Mouse (Mus musculus) liver, embryonic 14.5 days (tissue): ENCODE data around the gene Hoxa3. TPM values are rescaled to one million over a fixed set of nuclear protein-coding genes. Genes with fewer than 3 reads are reported as not detected.

ENCODE experiments used
- ATAC-seq: fragments of 200-750 bp; cut with Nextera tagmentation; 2 replicates; pipeline ENCODE4 v1.8.0; 2017; ENCODE audit warnings: moderate number of reproducible peaks, mild to moderate bottlenecking, moderate library complexity; ENCODE audit not compliant: insufficient read depth
- DNase-seq, 3 experiments: peaks; one replicate each; pipeline ENCODE4 v3.0.0-alpha.2; 2012 to 2013; ENCODE audit warnings: low read depth in 3 of 3, low spot score in 3 of 3
- H3K27ac ChIP-seq: fragments of 300-500 bp; sonication (generic); 2 replicates; pipeline ENCODE4 v1.5.1; 2014; ENCODE audit warnings: moderate library complexity, mild to moderate bottlenecking, control low read depth, inconsistent platforms
- H3K27me3 ChIP-seq: fragments of 300-500 bp; sonication (generic); 2 replicates; pipeline ENCODE4 v1.6.1; 2014; ENCODE audit warnings: mild to moderate bottlenecking, low read length, moderate library complexity; ENCODE audit not compliant: control insufficient read depth, insufficient read depth
- H3K36me3 ChIP-seq: fragments of 300-500 bp; sonication (generic); replicated peaks from 2 replicates; pipeline ENCODE4 v1.6.1; 2014; ENCODE audit warnings: low read depth; ENCODE audit not compliant: control insufficient read depth, insufficient read depth
- H3K4me1 ChIP-seq, 2 experiments: fragments of 200-500 bp in 1 of 2; fragments of 300-500 bp in 1 of 2; sonication (generic) in 1 of 2; replicated peaks; 2 replicates each; pipeline ENCODE4 v1.6.1; 2012 to 2014; ENCODE audit warnings: antibody characterized with exemption in 1 of 2, inconsistent platforms in 1 of 2, low read length in 1 of 2; ENCODE audit not compliant: control insufficient read depth in 2 of 2, insufficient read depth in 2 of 2
- H3K4me2 ChIP-seq: fragments of 300-500 bp; sonication (generic); 2 replicates; pipeline ENCODE4 v1.6.1; 2014; ENCODE audit warnings: low read depth, mild to moderate bottlenecking, control low read depth, moderate library complexity
- H3K4me3 ChIP-seq, 2 experiments: fragments of 200-500 bp in 1 of 2; fragments of 300-500 bp in 1 of 2; sonication (generic) in 1 of 2; 2 replicates each; pipeline ENCODE4 v1.5.1; 2012 to 2014; ENCODE audit warnings: low read depth in 2 of 2, low read length in 2 of 2, mild to moderate bottlenecking in 2 of 2, control low read depth in 1 of 2, inconsistent platforms in 1 of 2, moderate library complexity in 1 of 2; ENCODE audit not compliant: insufficient read depth in 1 of 2
- H3K9ac ChIP-seq: fragments of 300-500 bp; sonication (generic); replicated peaks from 2 replicates; pipeline ENCODE4 v1.6.1; 2014; ENCODE audit warnings: mild to moderate bottlenecking, control low read depth, moderate library complexity
- H3K9me3 ChIP-seq: fragments of 300-500 bp; sonication (generic); 2 replicates; pipeline ENCODE4 v1.6.1; 2016; ENCODE audit warnings: low read length, mixed read lengths; ENCODE audit not compliant: control insufficient read depth
- CTCF ChIP-seq: IDR thresholded peaks from 2 replicates; pipeline ENCODE4 v1.5.1; 2016; ENCODE audit warnings: antibody characterized with exemption, low read depth, control low read depth
- EP300 ChIP-seq: IDR thresholded peaks from 2 replicates; pipeline ENCODE4 v1.6.1; 2016; ENCODE audit warnings: antibody characterized with exemption, low read depth
- WGBS: fragments of 180-500 bp; shearing (Covaris S2); extraction: QIAGEN DNeasy Blood & Tissue Kit; methylation state at CpG from one replicate; pipeline ENCODE4 v1.1.7; 2014; ENCODE audit not compliant: insufficient replicate concordance; 5-methylcytosine and 5-hydroxymethylcytosine counted together
- polyA plus RNA-seq, 2 experiments: library from polyadenylated mRNA; depleted of rRNA in 1 of 2; stranded (reverse) in 1 of 2; unstranded in 1 of 2; fragments of >200 nt; fragmentation: Nextera tagmentation in 1 of 2; extraction: Ambion mirVana in 1 of 2; gene quantifications; 2 replicates each; pipeline versions ENCODE4 v1.2.1 to v1.2.3; 2012 to 2014

Gene Hoxa3
- polyA plus RNA-seq, 2 experiments = 0.13 to 0.37 TPM

- Histone ChIP-seq H3K9me3 (no peaks in the 10 kb centered on the region), H3K4me2 (peak within 1 kb of the TSS; percentile 33), H3K27ac (no peak within 1 kb of the TSS), H3K4me3 (peak within 1 kb of the TSS; percentile 0 to 21; a peak in 2 of 4 replicates), H3K9ac (no peak within 1 kb of the TSS), H3K36me3 (no peaks in the 10 kb centered on the region), H3K27me3 (peaks cover 97% of the 10 kb centered on the region), H3K4me1 (no peaks in the 10 kb centered on the region; a peak in 1 of 4 replicates)
- TF ChIP-seq EP300 = no peak
- TF ChIP-seq CTCF = no peak
- DNase-seq (no peak), ATAC-seq (no peak)
- WGBS = 1% methylated on average over 25 of the region's 25 CpGs
Measured at GRCm38 (mm10) chr6:52164626-52165440, 48.3 kb downstream of the Hoxa3 start, which contains the start of gene Hoxa2. Gene Hoxa2, minus strand, starts transcription at chr6:52164831.

GRCm38 (mm10) chr6:52164051-52164625 lies 49.0 kb downstream of the Hoxa3 start:
- H3K4me1 ChIP-seq = no peaks in the 10 kb centered on the region; a peak in 1 of 4 replicates
- peaks cover 97% of the 10 kb centered on the region for H3K27me3 ChIP-seq
- DNase-seq = no peak
- no peak overlapping the region for H3K27ac ChIP-seq
- H3K4me3 ChIP-seq = peak overlapping the region; percentile 0 to 21; a peak in 2 of 4 replicates
- under 1% methylated on average over 39 of the region's 39 CpGs for WGBS
- H3K36me3 ChIP-seq = no peaks in the 10 kb centered on the region
- no peak for TF ChIP-seq CTCF
- TF ChIP-seq EP300 = no peak
- H3K9me3 ChIP-seq = no peaks in the 10 kb centered on the region
- peak overlapping the region; percentile 33 for H3K4me2 ChIP-seq
- H3K9ac ChIP-seq = no peak overlapping the region
- ATAC-seq = no peak

GRCm38 (mm10) chr6:52163366-52164031 lies 49.6 kb downstream of the Hoxa3 start:
- DNase-seq = no peak
- Histone ChIP-seq H3K27ac (no peak overlapping the region), H3K36me3 (no peaks in the 10 kb centered on the region), H3K4me2 (peak overlapping the region; percentile 18; the same call in 1 of the 2 replicates), H3K27me3 (peaks cover 98% of the 10 kb centered on the region), H3K4me1 (no peaks in the 10 kb centered on the region; a peak in 1 of 4 replicates), H3K9me3 (no peaks in the 10 kb centered on the region), H3K9ac (no peak overlapping the region), H3K4me3 (no peak overlapping the region; a peak in 1 of 4 replicates)
- 9% methylated on average over 17 of the region's 17 CpGs for WGBS
- no peak for ATAC-seq
- no peak for TF ChIP-seq EP300
- no peak for TF ChIP-seq CTCF

GRCm38 (mm10) chr6:52162611-52163365 lies 50.3 kb downstream of the Hoxa3 start:
- no peak overlapping the region for H3K27ac ChIP-seq
- TF ChIP-seq EP300 (no peak), CTCF (no peak)
- H3K9me3 ChIP-seq = no peaks in the 10 kb centered on the region
- H3K9ac ChIP-seq = no peak overlapping the region
- peak overlapping the region in 1 of 2 experiments; percentile 9; a peak in 2 of 4 replicates for H3K4me3 ChIP-seq
- ATAC-seq (no peak), DNase-seq (no peak)
- 10% methylated on average over 14 of the region's 14 CpGs for WGBS
- no peak overlapping the region for H3K4me2 ChIP-seq
- no peaks in the 10 kb centered on the region; a peak in 1 of 4 replicates for H3K4me1 ChIP-seq
- no peaks in the 10 kb centered on the region for H3K36me3 ChIP-seq
- H3K27me3 ChIP-seq = peaks cover 98% of the 10 kb centered on the region
